Comparison of ENCODE assay signal across 17 mouse cellular contexts in genomic region chr3:101586794-101587193, GRCm38 (mm10).
"Had no signal": no experiment of that assay in that cellular context is flagged by ENCODE, and none has a peak within 500 bp of the region (broad histone marks: within the 10 kb centered on the region; RNA-seq: fewer than 3 reads in every experiment).

No protein-coding gene starts in this region.

- H3K9ac ChIP-seq: liver, embryonic 13.5 days; neural tube, embryonic 12.5 days; neural tube, embryonic 15.5 days had no signal

- H3K9me3 ChIP-seq: liver, embryonic 13.5 days; neural tube, embryonic 12.5 days; neural tube, embryonic 15.5 days had no signal

- H3K4me2 ChIP-seq: liver, embryonic 13.5 days; midbrain, embryonic 11.5 days; neural tube, embryonic 12.5 days; neural tube, embryonic 15.5 days had no signal

- H3K27ac ChIP-seq: layer of hippocampus, adult 2 months; liver, embryonic 13.5 days; neural tube, embryonic 12.5 days; neural tube, embryonic 15.5 days; stomach, postnatal 0 days had no signal

- H3K4me1 ChIP-seq: liver, embryonic 13.5 days; neural tube, embryonic 12.5 days; neural tube, embryonic 15.5 days had no signal

- DNase-seq: layer of hippocampus, adult 9-11 months; liver, embryonic 13.5 days; lung, adult 2 months; lung, postnatal 14 days; lung, postnatal 4 days; midbrain, embryonic 14.5 days; right cerebral cortex, adult 18-20 months; right cerebral cortex, postnatal 14 days; right cerebral cortex, postnatal 4 days; thymus, adult 2 months; thymus, postnatal 14 days; thymus, postnatal 4 days had no signal

- H3K4me3 ChIP-seq: layer of hippocampus, adult 2 months; liver, embryonic 13.5 days; neural tube, embryonic 12.5 days; neural tube, embryonic 15.5 days had no signal

- H3K27me3 ChIP-seq: liver, embryonic 13.5 days; neural tube, embryonic 12.5 days; neural tube, embryonic 15.5 days had no signal
